Mouse (Mus musculus): ENCODE results near the gene Tmem164. TPM values are rescaled to one million over a fixed set of nuclear protein-coding genes. Genes with fewer than 3 reads are reported as not detected.
A peak's percentile ranks its signal among the peaks of the same experiment; 100 is the strongest.

Gene Tmem164
- polyA plus RNA-seq, 1 experiment = 30.2 TPM

GRCm38 (mm10) chrX:142806620-142807061 is 125.4 kb downstream of the Tmem164 start:
- 70% methylated on average over 10 of the region's 10 CpGs for WGBS
- H3K4me1 ChIP-seq (ENCODE audit: control insufficient read depth, insufficient read depth, low read length) = no peaks in the 10 kb centered on the region; the same call in 1 of the 2 replicates
- no peak for TF ChIP-seq CTCF (IDR thresholded peaks at IDR 0.05; ENCODE audit: control insufficient read depth, insufficient read depth, low read length)
- H3K27ac ChIP-seq (ENCODE audit: control insufficient read depth, insufficient read depth, low read depth, low read length, poor library complexity) = no peak overlapping the region
- no peak overlapping the region for H3K4me3 ChIP-seq (replicated peaks; ENCODE audit: control insufficient read depth, low read depth, low read length)

- 60% methylated on average over 9 of the region's 9 CpGs for WGBS
- TF ChIP-seq POLR2A (IDR thresholded peaks at IDR 0.05; ENCODE audit: borderline replicate concordance, control insufficient read depth, low read depth, low read length) (no peak), CTCF (IDR thresholded peaks at IDR 0.05; ENCODE audit: control insufficient read depth, insufficient read depth, low read length) (peak; percentile 24; the same call in 1 of the 2 replicates)
- Histone ChIP-seq H3K27ac (ENCODE audit: control insufficient read depth, insufficient read depth, low read depth, low read length, poor library complexity) (no peak overlapping the region), H3K4me3 (replicated peaks; ENCODE audit: control insufficient read depth, low read depth, low read length) (no peak overlapping the region), H3K4me1 (ENCODE audit: control insufficient read depth, insufficient read depth, low read length) (no peaks in the 10 kb centered on the region; the same call in 1 of the 2 replicates)
Measured at GRCm38 (mm10) chrX:142808411-142808810, 127.2 kb downstream of the Tmem164 start.

GRCm38 (mm10) chrX:142813146-142813545 is 131.9 kb downstream of the Tmem164 start:
- H3K27ac ChIP-seq (ENCODE audit: control insufficient read depth, insufficient read depth, low read depth, low read length, poor library complexity) = no peak overlapping the region
- WGBS = 28% methylated on average over 6 of the region's 6 CpGs
- H3K4me1 ChIP-seq (ENCODE audit: control insufficient read depth, insufficient read depth, low read length) = no peaks in the 10 kb centered on the region
- H3K4me3 ChIP-seq (replicated peaks; ENCODE audit: control insufficient read depth, low read depth, low read length) = no peak overlapping the region
- TF ChIP-seq CTCF (IDR thresholded peaks at IDR 0.05; ENCODE audit: control insufficient read depth, insufficient read depth, low read length) = peak; percentile 40; the same call in 1 of the 2 replicates
- TF ChIP-seq POLR2A (IDR thresholded peaks at IDR 0.05; ENCODE audit: borderline replicate concordance, control insufficient read depth, low read depth, low read length) = no peak

- Histone ChIP-seq H3K27ac (ENCODE audit: control insufficient read depth, insufficient read depth, low read depth, low read length, poor library complexity) (no peak overlapping the region), H3K4me1 (ENCODE audit: control insufficient read depth, insufficient read depth, low read length) (no peaks in the 10 kb centered on the region), H3K4me3 (replicated peaks; ENCODE audit: control insufficient read depth, low read depth, low read length) (no peak overlapping the region)
- TF ChIP-seq CTCF (IDR thresholded peaks at IDR 0.05; ENCODE audit: control insufficient read depth, insufficient read depth, low read length) = peak; percentile 61
- TF ChIP-seq POLR2A (IDR thresholded peaks at IDR 0.05; ENCODE audit: borderline replicate concordance, control insufficient read depth, low read depth, low read length) = no peak
- WGBS = 52% methylated on average over 10 of the region's 10 CpGs
Measured at GRCm38 (mm10) chrX:142818057-142818682, 137.0 kb downstream of the Tmem164 start.

- 64% methylated on average over 6 of the region's 6 CpGs for WGBS
- no peaks in the 10 kb centered on the region for H3K4me1 ChIP-seq (ENCODE audit: control insufficient read depth, insufficient read depth, low read length)
- H3K27ac ChIP-seq (ENCODE audit: control insufficient read depth, insufficient read depth, low read depth, low read length, poor library complexity) = no peak overlapping the region
- TF ChIP-seq POLR2A (IDR thresholded peaks at IDR 0.05; ENCODE audit: borderline replicate concordance, control insufficient read depth, low read depth, low read length) (no peak), CTCF (IDR thresholded peaks at IDR 0.05; ENCODE audit: control insufficient read depth, insufficient read depth, low read length) (no peak)
- no peak overlapping the region for H3K4me3 ChIP-seq (replicated peaks; ENCODE audit: control insufficient read depth, low read depth, low read length)
Measured at GRCm38 (mm10) chrX:142821239-142821638, 140.0 kb downstream of the Tmem164 start.

- Histone ChIP-seq H3K4me3 (replicated peaks; ENCODE audit: control insufficient read depth, low read depth, low read length) (no peak overlapping the region), H3K4me1 (ENCODE audit: control insufficient read depth, insufficient read depth, low read length) (no peaks in the 10 kb centered on the region), H3K27ac (ENCODE audit: control insufficient read depth, insufficient read depth, low read depth, low read length, poor library complexity) (no peak overlapping the region)
- WGBS = 42% methylated on average over 3 of the region's 3 CpGs
- TF ChIP-seq CTCF (IDR thresholded peaks at IDR 0.05; ENCODE audit: control insufficient read depth, insufficient read depth, low read length) (no peak), POLR2A (IDR thresholded peaks at IDR 0.05; ENCODE audit: borderline replicate concordance, control insufficient read depth, low read depth, low read length) (no peak)
Measured at GRCm38 (mm10) chrX:142821846-142822245, 140.6 kb downstream of the Tmem164 start.

GRCm38 (mm10) chrX:142825309-142825708 is 144.1 kb downstream of the Tmem164 start:
- TF ChIP-seq CTCF (IDR thresholded peaks at IDR 0.05; ENCODE audit: control insufficient read depth, insufficient read depth, low read length) (no peak), POLR2A (IDR thresholded peaks at IDR 0.05; ENCODE audit: borderline replicate concordance, control insufficient read depth, low read depth, low read length) (no peak)
- Histone ChIP-seq H3K27ac (ENCODE audit: control insufficient read depth, insufficient read depth, low read depth, low read length, poor library complexity) (no peak overlapping the region), H3K4me3 (replicated peaks; ENCODE audit: control insufficient read depth, low read depth, low read length) (no peak overlapping the region), H3K4me1 (ENCODE audit: control insufficient read depth, insufficient read depth, low read length) (no peaks in the 10 kb centered on the region; the same call in 1 of the 2 replicates)
- WGBS = 50% methylated on average over 1 of the region's 1 CpGs

GRCm38 (mm10) chrX:142827644-142828043 is 146.4 kb downstream of the Tmem164 start:
- Histone ChIP-seq H3K27ac (ENCODE audit: control insufficient read depth, insufficient read depth, low read depth, low read length, poor library complexity) (no peak overlapping the region), H3K4me3 (replicated peaks; ENCODE audit: control insufficient read depth, low read depth, low read length) (no peak overlapping the region), H3K4me1 (ENCODE audit: control insufficient read depth, insufficient read depth, low read length) (no peaks in the 10 kb centered on the region; the same call in 1 of the 2 replicates)
- WGBS = 0% methylated on average over 1 of the region's 1 CpGs
- TF ChIP-seq POLR2A (IDR thresholded peaks at IDR 0.05; ENCODE audit: borderline replicate concordance, control insufficient read depth, low read depth, low read length) (no peak), CTCF (IDR thresholded peaks at IDR 0.05; ENCODE audit: control insufficient read depth, insufficient read depth, low read length) (peak; percentile 20; the same call in 1 of the 2 replicates)

Data from bone marrow, adult 2 months (tissue).